Mouse (Mus musculus) CH12.LX (cell line): ENCODE data around the gene Adamtsl3.

Experiments
- CHD2 ChIP-seq: IDR thresholded peaks from 2 replicates; pipeline ENCODE4 v1.6.1; 2011; ENCODE audit warnings: low read length, improper control_type of control experiment
- CTCF ChIP-seq, 2 experiments: IDR thresholded peaks in 1 of 2; conservative IDR thresholded peaks in 1 of 2; 2 replicates each; pipeline ENCODE4 v1.5.1; 2011 to 2012; ENCODE audit warnings: low read depth in 2 of 2, low read length in 2 of 2, improper control_type of control experiment in 1 of 2, inconsistent platforms in 1 of 2, mild to moderate bottlenecking in 1 of 2, moderate library complexity in 1 of 2
- ZMIZ1 ChIP-seq: IDR thresholded peaks from 2 replicates; pipeline ENCODE4 v1.6.1; 2012; ENCODE audit warnings: low read depth, mild to moderate bottlenecking, inconsistent platforms, low read length, improper control_type of control experiment

DNA sequence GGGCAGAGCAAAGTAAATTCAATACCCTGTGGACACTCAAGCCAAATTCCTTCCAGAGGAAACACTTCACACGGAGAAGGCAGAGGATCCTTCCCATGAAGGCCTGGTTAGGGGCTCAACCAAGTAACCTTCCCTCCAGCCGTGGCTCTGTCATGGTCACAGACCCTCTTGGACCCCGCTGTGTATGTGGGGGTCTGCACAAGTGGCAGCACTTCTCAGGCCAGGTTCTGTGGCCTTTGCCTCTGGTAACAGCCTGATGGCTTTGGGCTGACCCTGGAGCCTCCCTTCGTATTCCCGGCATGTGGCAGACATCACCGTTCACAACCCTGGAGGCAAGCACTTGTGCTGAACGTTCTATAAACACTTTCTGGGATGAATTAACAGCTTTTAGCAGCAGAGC lies 14.3 kb downstream of the Adamtsl3 start:
- TF ChIP-seq CTCF (conservative IDR thresholded peaks at IDR 0.05 in 1 of 2, IDR thresholded peaks at IDR 0.05 in 1 of 2; ENCODE audit: low read depth in 2 of 2, low read length in 2 of 2) (no peak), CHD2 (no peak), ZMIZ1 (no peak)
